Mouse (Mus musculus) lung, adult 2 months (tissue): Measurements from ENCODE around the gene Slco1a6. TPM values are rescaled to one million over a fixed set of nuclear protein-coding genes. Genes with fewer than 3 reads are reported as not detected.

Experiments used
- DNase-seq: peaks from one replicate; pipeline ENCODE4 v3.0.0; 2022
- H3K4me1 ChIP-seq: fragments of 200-500 bp; 2 replicates; pipeline ENCODE4 v1.6.1; 2011; ENCODE audit warnings: low read length; ENCODE audit not compliant: control insufficient read depth, insufficient read depth
- H3K4me3 ChIP-seq: fragments of 200-500 bp; replicated peaks from 2 replicates; pipeline ENCODE3; 2011; ENCODE audit warnings: low read depth, mild to moderate bottlenecking, control low read depth, low read length; ENCODE audit errors: extremely low read depth
- CTCF ChIP-seq: fragments of 200-500 bp; IDR thresholded peaks from 2 replicates; pipeline ENCODE4 v1.5.1; 2011; ENCODE audit warnings: mild to moderate bottlenecking, low read length, control low read depth; ENCODE audit not compliant: insufficient read depth
- POLR2A ChIP-seq: fragments of 200-500 bp; IDR thresholded peaks from 2 replicates; pipeline ENCODE4 v1.6.1; 2011; ENCODE audit warnings: low read depth, mild to moderate bottlenecking, control low read depth, low read length, borderline replicate concordance; ENCODE audit errors: extremely low read depth
- WGBS: fragments of 180-500 bp; shearing (Covaris S2); methylation state at CpG from one replicate; pipeline ENCODE4 v1.1.7; 2018; 5-methylcytosine and 5-hydroxymethylcytosine counted together
- polyA plus RNA-seq: library from polyadenylated mRNA; depleted of rRNA; stranded (reverse); fragments of >200 nt; gene quantifications from 2 replicates; pipeline ENCODE4 v1.2.3, GENCODE M21; 2012; rRNA removed

The Slco1a6 gene
- polyA plus RNA-seq, 1 experiment: not detected

DNA sequence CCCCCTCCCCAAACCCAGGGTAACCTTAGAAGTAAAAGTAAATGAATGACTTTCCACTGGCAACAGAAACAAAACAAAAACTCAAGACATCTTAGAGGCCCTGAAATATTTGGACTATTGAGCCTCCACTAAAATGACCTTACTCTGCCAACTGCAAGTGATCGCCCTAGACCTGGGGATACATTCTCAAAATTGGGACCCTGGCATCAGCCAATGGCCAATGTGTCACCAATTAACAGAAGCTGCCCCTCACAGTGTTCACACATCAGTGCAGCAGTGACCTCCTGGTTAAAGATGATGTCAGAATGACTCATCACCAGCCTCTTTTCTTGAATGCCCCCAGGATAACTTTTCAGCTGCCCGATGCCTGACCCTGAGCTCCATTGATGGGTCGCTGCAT is 166.4 kb downstream of the Slco1a6 start:
- no peak for DNase-seq
- no peak overlapping the region for H3K4me3 ChIP-seq
- 96% methylated on average over 3 of the region's 3 CpGs for WGBS
- TF ChIP-seq POLR2A: no peak
- TF ChIP-seq CTCF: no peak
- no peaks in the 10 kb centered on the region for H3K4me1 ChIP-seq

GRCm38 (mm10) chr6:142040306-142041175 is 167.8 kb downstream of the Slco1a6 start:
- 44% methylated on average over 16 of the region's 16 CpGs for WGBS
- no peak for DNase-seq
- no peaks in the 10 kb centered on the region for H3K4me1 ChIP-seq
- no peak overlapping the region for H3K4me3 ChIP-seq
- TF ChIP-seq CTCF (peak; percentile 3; the same call in 1 of the 2 replicates), POLR2A (no peak)

DNA sequence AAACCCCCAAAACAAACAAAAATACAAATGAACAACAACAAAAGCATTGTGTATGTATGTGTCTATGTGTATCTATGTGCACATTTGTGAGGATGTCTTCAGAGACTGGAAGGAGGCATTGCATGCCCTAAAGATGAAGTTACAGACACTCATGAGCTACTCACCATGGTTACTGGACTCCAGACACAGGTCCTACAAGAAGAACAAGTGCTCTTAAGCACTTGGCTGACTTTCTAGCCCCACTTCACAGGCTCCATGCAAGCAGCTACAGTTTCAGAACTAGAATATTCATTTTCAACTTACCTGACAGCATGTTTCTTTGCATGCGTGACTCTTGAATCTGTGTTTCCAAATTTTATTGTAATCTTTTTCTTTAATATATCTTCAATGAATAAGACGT is 172.6 kb downstream of the Slco1a6 start:
- TF ChIP-seq POLR2A (no peak), CTCF (no peak)

More for the DNA sequence above, 172.6 kb downstream of the Slco1a6 start:
- H3K4me3 ChIP-seq: no peak overlapping the region
- H3K4me1 ChIP-seq: no peaks in the 10 kb centered on the region; the same call in 1 of the 2 replicates
- DNase-seq: no peak
- WGBS: 72% methylated on average over 2 of the region's 2 CpGs

Other genes starting within 250 kb of the Slco1a6 start
- gene Gm6614, start 197.1 kb downstream of the Slco1a6 start, polyA plus RNA-seq: not detected in 2 replicates
- 0.15 TPM in 1 of 2 replicates, not detected in the other for gene Iapp, start 89.9 kb upstream of the Slco1a6 start, polyA plus RNA-seq
- gene Slco1a5, start 114.5 kb upstream of the Slco1a6 start, polyA plus RNA-seq: 0.18 and 0.20 TPM in 2 replicates
- gene Pyroxd1, start 137.1 kb upstream of the Slco1a6 start, polyA plus RNA-seq: 4.1 TPM in 2 replicates
- gene Recql, start 178.6 kb upstream of the Slco1a6 start, polyA plus RNA-seq: 5.7 and 10.3 TPM in 2 replicates
- 5.4 and 10.1 TPM in 2 replicates for gene Golt1b, start 178.7 kb upstream of the Slco1a6 start, polyA plus RNA-seq
- 0.65 and 0.92 TPM in 2 replicates for gene Spx, start 204.9 kb upstream of the Slco1a6 start, polyA plus RNA-seq